ENCODE assay signal across 12 mouse cellular contexts in genomic region chr10:75191647-75192046, GRCm38 (mm10). TPM values are rescaled to one million over a fixed set of nuclear protein-coding genes. Genes with fewer than 3 reads are reported as not detected.
A peak's percentile ranks its signal among the peaks of the same experiment; 100 is the strongest.
DNase-seq lines count a peak whose midpoint lies in the region; ATAC-seq and TF ChIP-seq lines count a peak whose summit lies in the region.
"Had no signal": no experiment of that assay in that cellular context is flagged by ENCODE, and none has a peak within 500 bp of the region (broad histone marks: within the 10 kb centered on the region; RNA-seq: fewer than 3 reads in every experiment).

No protein-coding gene starts in this region.

- no peak overlapping the region for H3K27ac ChIP-seq in limb, embryonic 11.5 days (replicated peaks; ENCODE audit: low read depth, low read length)
- H3K27ac ChIP-seq in limb, embryonic 10.5 days = no peak overlapping the region
- H3K27ac ChIP-seq in liver, embryonic 14.5 days = no peak overlapping the region
- H3K27ac ChIP-seq in heart, embryonic 10.5 days = no peak overlapping the region
- H3K27ac ChIP-seq: liver, embryonic 13.5 days; neural tube, embryonic 12.5 days had no signal

- WGBS in limb, embryonic 11.5 days = 49% methylated on average over 7 of the region's 7 CpGs
- 57% methylated on average over 7 of the region's 7 CpGs for WGBS in limb, embryonic 10.5 days
- WGBS in liver, embryonic 14.5 days (ENCODE audit: insufficient replicate concordance) = 43% methylated on average over 7 of the region's 7 CpGs
- 38% methylated on average over 7 of the region's 7 CpGs for WGBS in heart, embryonic 10.5 days

- no peak overlapping the region for H3K9ac ChIP-seq in limb, embryonic 11.5 days (ENCODE audit: low read length)
- no peak overlapping the region for H3K9ac ChIP-seq in liver, embryonic 14.5 days (replicated peaks)
- H3K9ac ChIP-seq: liver, embryonic 13.5 days; neural tube, embryonic 12.5 days had no signal

- ATAC-seq in limb, embryonic 11.5 days (ENCODE audit: insufficient number of reproducible peaks, low FRiP score, low TSS enrichment, low read depth) = no peak
- no peak for ATAC-seq in G1E (ENCODE audit: extremely low read depth, insufficient number of reproducible peaks, low FRiP score, poor library complexity, severe bottlenecking)
- ATAC-seq in liver, embryonic 14.5 days (ENCODE audit: insufficient read depth) = no peak
- no peak for ATAC-seq in erythroid progenitor cell, adult 5-6 weeks (replicated peaks; ENCODE audit: low FRiP score, poor library complexity, severe bottlenecking)
- ATAC-seq: hindbrain, embryonic 16.5 days had no signal

- H3K4me2 ChIP-seq in limb, embryonic 11.5 days (ENCODE audit: low read depth, severe bottlenecking) = no peak overlapping the region
- H3K4me2 ChIP-seq in liver, embryonic 14.5 days (ENCODE audit: low read depth) = no peak overlapping the region
- H3K4me2 ChIP-seq: liver, embryonic 13.5 days; neural tube, embryonic 12.5 days had no signal

- no peak overlapping the region for H3K4me3 ChIP-seq in limb, embryonic 11.5 days (ENCODE audit: low read depth, low read length)
- H3K4me3 ChIP-seq in limb, embryonic 10.5 days = no peak overlapping the region
- H3K4me3 ChIP-seq in E14TG2a.4 (replicated peaks; ENCODE audit: low read length) = no peak overlapping the region
- H3K4me3 ChIP-seq in G1E (ENCODE audit: low read depth, low read length) = no peak overlapping the region
- no peak overlapping the region for H3K4me3 ChIP-seq in liver, embryonic 14.5 days (ENCODE audit: insufficient read depth in 1 of 2, low read depth in 2 of 2, low read length in 2 of 2)
- H3K4me3 ChIP-seq in heart, embryonic 10.5 days = no peak overlapping the region
- H3K4me3 ChIP-seq: liver, embryonic 13.5 days; neural tube, embryonic 12.5 days had no signal

- peak; percentile 21 for DNase-seq in limb, embryonic 11.5 days (ENCODE audit: low spot score)
- no peak for DNase-seq in limb, embryonic 10.5 days (ENCODE audit: low spot score)
- DNase-seq in G1E (ENCODE audit: low spot score) = no peak
- DNase-seq in liver, embryonic 14.5 days (ENCODE audit: low read depth in 3 of 3, low spot score in 3 of 3) = no peak
- DNase-seq in layer of hippocampus, adult 9-11 months = no peak
- no peak for DNase-seq in heart, embryonic 10.5 days (ENCODE audit: low spot score)
- DNase-seq: cerebellum, adult 9-10 months; liver, embryonic 13.5 days had no signal

- TF ChIP-seq CTCF in E14TG2a.4 (conservative IDR thresholded peaks at IDR 0.05; ENCODE audit: low read length) (peak; percentile 90), G1E (IDR thresholded peaks at IDR 0.05; ENCODE audit: low read depth, low read length) (peak; percentile 18; the same call in 1 of the 2 replicates)
- peak; percentile 69 for TF ChIP-seq CTCF in liver, embryonic 14.5 days (IDR thresholded peaks at IDR 0.05; ENCODE audit: low read depth)

- H3K27me3 ChIP-seq in limb, embryonic 11.5 days (ENCODE audit: control insufficient read depth, insufficient read depth, low read length) = no peaks in the 10 kb centered on the region
- H3K27me3 ChIP-seq in limb, embryonic 10.5 days (ENCODE audit: low read depth, poor library complexity, severe bottlenecking) = no peaks in the 10 kb centered on the region
- no peaks in the 10 kb centered on the region for H3K27me3 ChIP-seq in E14TG2a.4 (ENCODE audit: insufficient read depth, low read length)
- H3K27me3 ChIP-seq in G1E (ENCODE audit: insufficient read depth, low read length) = no peaks in the 10 kb centered on the region
- H3K27me3 ChIP-seq in liver, embryonic 14.5 days (ENCODE audit: control insufficient read depth, insufficient read depth, low read length) = no peaks in the 10 kb centered on the region
- H3K27me3 ChIP-seq in heart, embryonic 10.5 days (ENCODE audit: insufficient read depth, poor library complexity, severe bottlenecking) = no peaks in the 10 kb centered on the region
- H3K27me3 ChIP-seq: liver, embryonic 13.5 days; neural tube, embryonic 12.5 days had no signal

- TF ChIP-seq EP300 in liver, embryonic 14.5 days (IDR thresholded peaks at IDR 0.05; ENCODE audit: low read depth) = no peak

- no peaks in the 10 kb centered on the region for H3K36me3 ChIP-seq in limb, embryonic 11.5 days (ENCODE audit: control insufficient read depth, insufficient read depth, low read length)
- no peaks in the 10 kb centered on the region for H3K36me3 ChIP-seq in limb, embryonic 10.5 days
- no peaks in the 10 kb centered on the region for H3K36me3 ChIP-seq in E14TG2a.4 (ENCODE audit: insufficient read depth, low read length)
- no peaks in the 10 kb centered on the region for H3K36me3 ChIP-seq in G1E (replicated peaks)
- H3K36me3 ChIP-seq in liver, embryonic 14.5 days (replicated peaks; ENCODE audit: control insufficient read depth, insufficient read depth, low read depth) = no peaks in the 10 kb centered on the region
- no peaks in the 10 kb centered on the region for H3K36me3 ChIP-seq in heart, embryonic 10.5 days
- H3K36me3 ChIP-seq: liver, embryonic 13.5 days; neural tube, embryonic 12.5 days had no signal

- H3K9me3 ChIP-seq in limb, embryonic 11.5 days (ENCODE audit: control insufficient read depth, low read length) = no peaks in the 10 kb centered on the region
- no peaks in the 10 kb centered on the region for H3K9me3 ChIP-seq in limb, embryonic 10.5 days (replicated peaks)
- H3K9me3 ChIP-seq in E14TG2a.4 (ENCODE audit: low read length) = peaks cover 6% of the 10 kb centered on the region; the same call in 1 of the 2 replicates
- peaks cover 2% of the 10 kb centered on the region; the same call in 1 of the 2 replicates for H3K9me3 ChIP-seq in G1E (replicated peaks)
- H3K9me3 ChIP-seq in liver, embryonic 14.5 days (ENCODE audit: control insufficient read depth, low read length) = no peaks in the 10 kb centered on the region
- H3K9me3 ChIP-seq in heart, embryonic 10.5 days = 0 out of 2 replicates have a peak, but pooled peaks cover 4% of the 10 kb centered on the region
- H3K9me3 ChIP-seq: liver, embryonic 13.5 days; neural tube, embryonic 12.5 days had no signal

- no peaks in the 10 kb centered on the region for H3K4me1 ChIP-seq in limb, embryonic 11.5 days (ENCODE audit: control insufficient read depth, insufficient read depth, low read length)
- peaks cover 4% of the 10 kb centered on the region; the same call in 1 of the 2 replicates for H3K4me1 ChIP-seq in limb, embryonic 10.5 days
- H3K4me1 ChIP-seq in E14TG2a.4 (replicated peaks; ENCODE audit: low read depth, low read length) (peaks cover 7% of the 10 kb centered on the region), G1E (ENCODE audit: insufficient read depth, low read depth, low read length) (no peaks in the 10 kb centered on the region)
- H3K4me1 ChIP-seq in liver, embryonic 14.5 days (replicated peaks; ENCODE audit: control insufficient read depth in 2 of 2, insufficient read depth in 2 of 2, low read length in 1 of 2) = peaks cover 0 to 6% of the 10 kb centered on the region in 2 experiments; a peak in 1 of 4 replicates
- peaks cover 12% of the 10 kb centered on the region for H3K4me1 ChIP-seq in heart, embryonic 10.5 days
- H3K4me1 ChIP-seq: neural tube, embryonic 12.5 days had no signal

RNA-seq across cellular contexts. Expression of gene Specc1l, which starts 20.2 kb away (rescaled TPM):
- 23.4 and 24.4 TPM in 2 replicates for polyA plus RNA-seq in limb, embryonic 11.5 days (2014; fragmentation: Nextera tagmentation; extraction: Ambion mirVana)
- polyA plus RNA-seq in limb, embryonic 10.5 days (2016; fragmentation: Nextera tagmentation; extraction: Ambion mirVana) = 33.5 and 41.9 TPM in 2 replicates
- total RNA-seq in G1E (2014; fragmentation: Nextera tagmentation) = 24.2 and 27.4 TPM in 2 replicates
- 28.6 and 31.1 TPM in 2 replicates for total RNA-seq in G1E (2017)
- polyA plus RNA-seq in G1E (2012) = 5.8 and 6.6 TPM in 2 replicates
- 3.1 and 3.9 TPM in 2 replicates for polyA plus RNA-seq in liver, embryonic 14.5 days (2012; rRNA removed)
- 3.1 and 3.4 TPM in 2 replicates for polyA plus RNA-seq in liver, embryonic 14.5 days (2014; fragmentation: Nextera tagmentation; extraction: Ambion mirVana)
- total RNA-seq in erythroid progenitor cell, adult 5-6 weeks (2015; ENCODE audit: low replicate concordance) = 15.5 and 16.6 TPM in 2 replicates
- total RNA-seq in erythroid progenitor cell, adult 5-6 weeks (2017; ENCODE audit: low replicate concordance) = 23.7 and 24.5 TPM in 2 replicates
- 27.4 and 27.5 TPM in 2 replicates for polyA plus RNA-seq in heart, embryonic 10.5 days (2016; fragmentation: Nextera tagmentation; extraction: Ambion mirVana)

Comparison
In these comparisons a context has a peak if more than half of its experiments do, and no peak if none do; other contexts are left out.
1. CTCF ChIP-seq: peak in every context shown above with its lines; median percentile 90 in E14TG2a.4; 69 in liver, embryonic 14.5 days; 18 in G1E.